Mouse (Mus musculus) adrenal gland, postnatal 36 days (tissue): ENCODE measurements around the gene Rgs8. TPM values are rescaled to one million over a fixed set of nuclear protein-coding genes. Genes with fewer than 3 reads are reported as not detected.

ENCODE experiments used
- DNase-seq, 2 experiments: peaks; one replicate each; pipeline ENCODE4 v3.0.0; 2021; ENCODE audit warnings: mixed read lengths in 1 of 2
- total RNA-seq, 2 experiments: library from RNA; stranded (reverse); gene quantifications; 2 replicates each; pipeline ENCODE4 v1.2.3; 2021

The Rgs8 gene
- total RNA-seq, 2 experiments from 2014 or later = 0.07 TPM; not detected in 1

DNA sequence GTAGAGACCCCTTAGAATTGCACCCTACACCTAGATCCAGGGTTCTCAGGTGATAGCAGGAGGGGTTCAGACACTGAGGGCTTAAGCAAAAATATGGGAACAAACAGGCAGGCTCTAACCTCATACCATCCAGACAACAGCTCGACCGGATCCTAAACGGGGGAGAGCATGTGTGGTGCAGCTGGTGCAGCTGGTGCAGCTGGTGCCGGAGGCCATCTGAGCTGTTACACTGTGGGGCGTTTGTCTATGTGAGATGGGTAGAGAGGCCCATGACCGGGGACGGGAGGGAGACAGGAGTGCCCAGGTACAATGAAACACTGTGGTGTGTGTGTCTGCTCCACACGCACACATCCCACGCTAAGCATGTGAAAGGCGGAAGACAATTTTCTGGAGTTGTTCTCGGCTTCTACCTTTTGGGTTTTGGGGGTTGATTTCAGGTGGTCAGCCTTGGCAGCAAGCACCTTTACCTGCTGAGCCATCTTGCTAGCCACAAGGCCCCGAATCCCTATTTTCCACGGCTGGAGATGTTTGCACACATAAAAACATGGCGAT, 93.4 kb downstream of the Rgs8 start:
- DNase-seq = no peak

DNA sequence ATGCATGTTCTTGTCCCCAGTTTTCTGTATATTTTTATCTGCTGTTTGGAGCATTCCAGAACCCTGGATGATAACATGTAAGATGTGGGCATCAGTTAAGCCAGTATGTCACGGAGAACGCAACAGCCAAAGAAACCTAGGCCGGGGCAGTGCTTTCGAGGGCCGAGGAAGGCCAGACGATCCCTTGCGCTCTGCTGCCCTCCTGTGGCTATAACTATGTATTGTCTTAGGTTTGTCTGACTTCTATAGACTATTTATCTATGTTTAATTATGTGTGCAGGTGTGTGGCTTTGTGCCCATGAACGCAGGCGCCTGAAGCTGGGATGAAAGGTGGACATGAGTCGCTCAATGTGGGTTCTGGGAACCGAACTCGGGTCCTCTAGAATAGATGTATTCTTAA, 93.9 kb downstream of the Rgs8 start:
- peak; percentile 73 to 83 for DNase-seq

DNA sequence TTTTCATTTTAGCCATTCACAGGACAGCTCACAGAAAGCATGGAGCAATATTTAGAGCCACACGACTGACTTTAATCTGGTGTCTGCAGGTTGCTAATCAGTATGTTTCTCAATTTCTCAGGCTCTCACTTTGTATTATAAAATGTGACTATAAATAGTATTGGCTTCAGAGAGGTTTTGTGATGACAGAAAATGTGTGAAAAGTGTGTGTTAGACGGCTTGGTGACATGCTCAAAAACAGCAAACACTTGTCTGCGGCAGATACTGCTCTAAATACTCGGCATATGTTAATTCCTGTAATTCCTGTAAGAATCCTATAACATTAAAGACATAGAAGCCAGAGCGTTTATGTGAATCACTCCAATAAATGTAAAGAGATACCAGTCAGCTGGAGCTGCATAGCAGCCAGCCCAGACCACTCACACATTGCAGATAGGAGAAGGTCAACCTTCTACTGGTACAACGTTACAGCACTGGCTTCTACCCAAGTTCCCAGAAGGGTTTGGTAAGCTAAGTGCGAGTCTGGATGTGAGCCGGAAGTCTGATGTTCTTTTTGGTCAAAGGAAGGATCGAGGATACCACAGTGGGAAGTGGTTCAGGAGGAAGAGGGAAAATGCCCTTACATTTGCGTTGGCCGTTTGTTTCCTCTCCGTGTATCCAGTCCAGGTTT, 95.2 kb downstream of the Rgs8 start:
- no peak for DNase-seq

DNA sequence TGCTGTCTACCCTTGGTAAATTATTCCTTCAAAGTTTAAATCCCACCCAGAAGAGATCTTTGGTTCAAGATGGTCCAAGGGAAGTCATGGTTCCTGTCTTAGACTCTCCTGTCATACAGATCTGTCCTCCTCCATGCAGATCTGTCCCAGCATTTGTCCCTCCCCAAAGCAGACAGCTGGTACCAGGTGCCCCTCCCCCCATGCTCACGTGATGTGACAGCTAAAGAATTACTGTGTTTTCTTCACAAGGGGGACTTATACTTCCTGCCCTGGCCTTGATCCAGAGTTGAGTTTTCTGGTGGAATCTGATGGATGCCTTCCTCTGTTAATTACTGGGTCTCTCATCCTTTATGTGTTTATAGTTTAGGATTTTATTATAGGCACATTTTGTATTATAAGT, 95.7 kb downstream of the Rgs8 start:
- peak; percentile 69 to 85 for DNase-seq

DNA sequence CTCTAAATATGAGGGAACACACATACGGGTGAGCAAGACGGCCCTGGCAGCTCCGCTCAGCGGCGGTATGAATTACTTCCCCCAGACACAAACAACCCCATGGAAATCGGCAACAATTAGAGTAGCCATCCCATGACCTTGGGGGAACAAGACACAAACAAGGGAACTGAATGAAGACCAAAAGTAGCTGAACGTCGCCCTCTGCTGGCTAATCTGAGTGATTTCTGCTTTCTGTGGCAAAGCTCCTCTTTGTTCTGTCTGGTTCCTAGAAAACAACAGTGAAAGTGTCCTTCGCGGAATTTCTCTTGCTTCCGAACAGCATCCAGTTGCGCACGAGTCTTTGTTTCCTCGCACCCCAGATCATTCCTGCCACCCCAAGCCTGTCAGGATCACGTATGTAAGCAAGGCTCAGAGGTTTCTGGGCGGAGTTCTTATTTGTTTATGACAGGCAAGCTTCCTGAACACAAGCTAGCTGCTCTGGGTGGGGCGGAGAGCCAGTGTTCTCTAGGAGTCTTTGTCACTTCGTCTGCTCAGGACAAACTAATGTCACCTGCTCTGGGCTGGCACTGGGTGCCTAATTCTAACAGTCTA, 96.5 kb downstream of the Rgs8 start, which contains the start of gene Rnasel:
Rnasel (plus strand) TSS at position 216 of the 591 bp plus-strand sequence.
- DNase-seq = peak; percentile 61 to 76

Other genes with a start within 250 kb of the Rgs8 start
- under 1 TPM; 0.20 to 0.36 TPM for gene Shcbp1l, start 227.9 kb upstream of the Rgs8 start, total RNA-seq
- 100 to 1,000 TPM; 117 to 119 TPM for gene Dhx9, start 165.4 kb upstream of the Rgs8 start, total RNA-seq
- 1 to 10 TPM; 4.2 to 7.6 TPM for gene Npl, start 103.0 kb upstream of the Rgs8 start, total RNA-seq
- gene Rgs16, start 87.3 kb downstream of the Rgs8 start, total RNA-seq = 1 to 10 TPM; 1.3 to 2.7 TPM
- 10 to 100 TPM in 1 of 2 experiments, 1 to 10 TPM in 1; 7.6 to 16.8 TPM for gene Rnasel, start 96.4 kb downstream of the Rgs8 start, total RNA-seq
- gene Rgsl1, start 191.1 kb downstream of the Rgs8 start, total RNA-seq = under 1 TPM in 1 of 2 experiments, not detected in 1; 0.10 TPM
- not detected for gene Teddm1b, start 221.3 kb downstream of the Rgs8 start, total RNA-seq
- not detected for gene Teddm1a, start 238.7 kb downstream of the Rgs8 start, total RNA-seq
- gene Glul, start 246.9 kb downstream of the Rgs8 start, total RNA-seq = 1,000 to 10,000 TPM; 1,103 to 1,248 TPM
- under 1 TPM; 0.30 to 0.36 TPM for gene Teddm2, start 247.2 kb downstream of the Rgs8 start, total RNA-seq